Mouse (Mus musculus) liver, embryonic 15.5 days (tissue): ENCODE measurements around the gene Pgm2. TPM values are rescaled to one million over a fixed set of nuclear protein-coding genes. Genes with fewer than 3 reads are reported as not detected.
A peak's percentile ranks its signal among the peaks of the same experiment; 100 is the strongest.

ENCODE experiments used
- ATAC-seq: fragments of 200-750 bp; cut with Nextera tagmentation; 2 replicates; pipeline ENCODE4 v1.8.0; 2017; ENCODE audit warnings: moderate number of reproducible peaks, mild to moderate bottlenecking, moderate library complexity; ENCODE audit not compliant: insufficient read depth
- H3K27ac ChIP-seq: fragments of 300-500 bp; sonication (generic); replicated peaks from 2 replicates; pipeline ENCODE4 v1.5.1; 2015; ENCODE audit warnings: mild to moderate bottlenecking, inconsistent platforms
- H3K27me3 ChIP-seq: fragments of 300-500 bp; sonication (generic); 2 replicates; pipeline ENCODE4 v1.6.1; 2015; ENCODE audit warnings: mild to moderate bottlenecking, inconsistent platforms
- H3K36me3 ChIP-seq: fragments of 300-500 bp; sonication (generic); replicated peaks from 2 replicates; pipeline ENCODE4 v1.6.1; 2015; ENCODE audit warnings: moderate library complexity, mild to moderate bottlenecking, inconsistent platforms
- H3K4me1 ChIP-seq: fragments of 300-500 bp; sonication (generic); replicated peaks from 2 replicates; pipeline ENCODE4 v1.6.1; 2015; ENCODE audit warnings: inconsistent platforms
- H3K4me2 ChIP-seq: fragments of 300-500 bp; sonication (generic); 2 replicates; pipeline ENCODE4 v1.6.1; 2015; ENCODE audit warnings: moderate library complexity, mild to moderate bottlenecking, inconsistent platforms
- H3K4me3 ChIP-seq: fragments of 300-500 bp; sonication (generic); replicated peaks from 2 replicates; pipeline ENCODE4 v1.5.1; 2015; ENCODE audit warnings: mild to moderate bottlenecking, inconsistent platforms
- H3K9ac ChIP-seq: fragments of 300-500 bp; sonication (generic); 2 replicates; pipeline ENCODE4 v1.6.1; 2015; ENCODE audit warnings: moderate library complexity, mild to moderate bottlenecking, inconsistent platforms
- H3K9me3 ChIP-seq: fragments of 300-500 bp; sonication (generic); replicated peaks from 2 replicates; pipeline ENCODE4 v1.6.1; 2016; ENCODE audit warnings: inconsistent platforms
- WGBS: fragments of 180-500 bp; shearing (Covaris S2); methylation state at CpG from one replicate; pipeline ENCODE4 v1.1.7; 2015; ENCODE audit warnings: mixed read lengths; ENCODE audit not compliant: insufficient replicate concordance; 5-methylcytosine and 5-hydroxymethylcytosine counted together
- polyA plus RNA-seq: library from polyadenylated mRNA; unstranded; fragments of >200 nt; fragmentation: Nextera tagmentation; extraction: Ambion mirVana; gene quantifications from 2 replicates; pipeline ENCODE4 v1.2.1, GENCODE M21; 2015

The Pgm2 gene
- polyA plus RNA-seq, 1 experiment from 2014 or later: 16.8 TPM

DNA sequence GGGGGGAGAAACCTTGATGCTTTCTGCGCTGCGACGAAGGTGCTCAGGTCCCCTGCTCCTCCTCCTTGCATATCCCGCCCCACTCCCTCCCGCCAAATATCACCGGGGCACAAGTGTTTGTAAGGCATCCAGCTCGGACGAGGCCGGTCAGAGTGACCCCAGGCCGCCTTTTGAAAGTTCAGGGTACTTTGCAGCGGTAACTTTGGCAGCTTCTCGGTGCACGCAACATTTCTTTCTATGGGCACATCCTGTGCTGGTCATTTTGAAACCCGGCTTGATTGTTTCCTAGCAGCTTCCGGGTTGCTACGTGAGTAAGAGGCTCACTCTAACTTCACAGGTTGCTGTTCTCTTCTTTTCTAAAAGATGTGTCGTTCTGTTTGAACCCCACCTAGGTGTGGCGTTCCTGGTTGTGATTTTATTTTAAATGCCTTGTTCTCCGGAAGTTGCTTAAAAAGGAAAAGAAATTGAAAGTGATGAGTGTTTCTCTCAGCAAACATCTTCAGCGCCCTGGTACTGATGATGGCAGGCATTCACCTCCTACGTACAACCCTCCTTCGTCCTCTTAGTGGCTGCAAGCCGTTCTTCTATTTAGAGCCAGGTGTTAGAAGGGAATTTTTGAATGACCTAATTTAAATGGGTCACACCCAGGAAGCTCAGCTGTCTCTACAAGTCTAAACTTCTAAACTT, 68.1 kb downstream of the Pgm2 start:
- H3K9me3 ChIP-seq: no peaks in the 10 kb centered on the region
- peak overlapping the region; percentile 69 for H3K4me3 ChIP-seq
- H3K27me3 ChIP-seq: peaks cover 18% of the 10 kb centered on the region
- 2% methylated on average over 23 of the region's 23 CpGs for WGBS
- peak; percentile 7; the same call in 1 of the 2 replicates for ATAC-seq
- no peaks in the 10 kb centered on the region for H3K36me3 ChIP-seq
- peak overlapping the region; percentile 65 for H3K9ac ChIP-seq
- peaks cover 70% of the 10 kb centered on the region for H3K4me1 ChIP-seq
- peak overlapping the region; percentile 99 for H3K4me2 ChIP-seq
- H3K27ac ChIP-seq: peak overlapping the region; percentile 57

- H3K4me2 ChIP-seq: peak overlapping the region; percentile 99
- H3K4me3 ChIP-seq: peak overlapping the region; percentile 69
- no peaks in the 10 kb centered on the region for H3K36me3 ChIP-seq
- peaks cover 18% of the 10 kb centered on the region for H3K27me3 ChIP-seq
- 32% methylated on average over 3 of the region's 3 CpGs for WGBS
- no peaks in the 10 kb centered on the region for H3K9me3 ChIP-seq
- H3K9ac ChIP-seq: peak overlapping the region; percentile 65; the same call in 1 of the 2 replicates
- peak overlapping the region; percentile 57; the same call in 1 of the 2 replicates for H3K27ac ChIP-seq
- ATAC-seq: peak; percentile 53
- peaks cover 60% of the 10 kb centered on the region for H3K4me1 ChIP-seq
Observed at GRCm38 (mm10) chr5:64161917-64162316, 69.2 kb downstream of the Pgm2 start.

GRCm38 (mm10) chr5:64162582-64162981, 69.8 kb downstream of the Pgm2 start:
- H3K4me3 ChIP-seq: no peak overlapping the region
- H3K9ac ChIP-seq: no peak overlapping the region
- H3K4me2 ChIP-seq: peak overlapping the region; percentile 99; the same call in 1 of the 2 replicates
- H3K36me3 ChIP-seq: no peaks in the 10 kb centered on the region
- H3K27ac ChIP-seq: no peak overlapping the region
- H3K4me1 ChIP-seq: peaks cover 60% of the 10 kb centered on the region
- 77% methylated on average over 5 of the region's 5 CpGs for WGBS
- peaks cover 18% of the 10 kb centered on the region for H3K27me3 ChIP-seq
- H3K9me3 ChIP-seq: no peaks in the 10 kb centered on the region
- no peak for ATAC-seq

DNA sequence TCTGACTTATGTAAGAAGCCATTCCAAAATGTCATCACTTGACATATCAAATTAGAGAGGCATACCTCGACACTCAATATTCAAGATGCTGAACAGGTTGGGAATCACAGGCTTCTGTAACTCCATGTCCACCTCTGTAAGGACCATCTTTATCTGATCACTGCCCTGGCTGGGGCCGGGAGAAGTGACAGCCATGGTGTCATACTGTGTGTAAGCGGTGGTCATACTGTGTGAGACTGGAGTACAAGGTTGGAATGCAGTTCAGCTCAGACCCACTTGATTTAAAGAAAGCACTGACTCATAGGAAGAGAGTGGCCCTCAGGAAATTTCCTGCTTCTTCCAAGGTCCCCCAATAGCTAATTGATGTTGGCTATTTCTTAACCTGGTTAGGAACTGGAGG, 71.7 kb downstream of the Pgm2 start:
- H3K27ac ChIP-seq: no peak overlapping the region
- peaks cover 6% of the 10 kb centered on the region for H3K27me3 ChIP-seq
- ATAC-seq: no peak
- H3K4me1 ChIP-seq: peaks cover 54% of the 10 kb centered on the region
- no peaks in the 10 kb centered on the region for H3K36me3 ChIP-seq
- no peaks in the 10 kb centered on the region for H3K9me3 ChIP-seq
- no peak overlapping the region for H3K4me3 ChIP-seq
- no peak overlapping the region for H3K9ac ChIP-seq
- WGBS: 74% methylated on average over 3 of the region's 3 CpGs
- H3K4me2 ChIP-seq: no peak overlapping the region

DNA sequence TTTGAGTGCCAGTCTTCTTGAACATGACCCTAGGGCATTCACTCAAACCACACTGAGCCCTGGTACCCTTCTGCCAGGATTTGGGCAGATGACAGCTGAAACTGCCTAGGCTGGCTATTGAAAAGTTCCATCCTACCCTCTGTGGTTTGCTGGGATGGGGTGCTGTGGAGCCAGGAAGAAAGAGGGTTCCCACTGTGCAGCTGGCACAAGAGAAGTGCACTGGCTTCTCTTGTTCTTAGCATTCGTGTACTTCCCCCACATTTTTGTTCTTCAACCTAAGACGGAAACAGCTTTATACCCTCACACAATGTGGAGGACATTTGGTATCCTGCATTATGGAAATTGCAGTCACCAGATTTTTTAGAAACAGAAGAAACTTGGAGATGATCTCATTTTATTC, 73.1 kb downstream of the Pgm2 start:
- H3K4me2 ChIP-seq: no peak overlapping the region
- no peak overlapping the region for H3K27ac ChIP-seq
- H3K4me3 ChIP-seq: no peak overlapping the region
- no peaks in the 10 kb centered on the region for H3K36me3 ChIP-seq
- H3K27me3 ChIP-seq: no peaks in the 10 kb centered on the region
- ATAC-seq: no peak
- 66% methylated on average over 2 of the region's 2 CpGs for WGBS
- H3K4me1 ChIP-seq: peaks cover 42% of the 10 kb centered on the region
- no peak overlapping the region for H3K9ac ChIP-seq
- H3K9me3 ChIP-seq: no peaks in the 10 kb centered on the region

DNA sequence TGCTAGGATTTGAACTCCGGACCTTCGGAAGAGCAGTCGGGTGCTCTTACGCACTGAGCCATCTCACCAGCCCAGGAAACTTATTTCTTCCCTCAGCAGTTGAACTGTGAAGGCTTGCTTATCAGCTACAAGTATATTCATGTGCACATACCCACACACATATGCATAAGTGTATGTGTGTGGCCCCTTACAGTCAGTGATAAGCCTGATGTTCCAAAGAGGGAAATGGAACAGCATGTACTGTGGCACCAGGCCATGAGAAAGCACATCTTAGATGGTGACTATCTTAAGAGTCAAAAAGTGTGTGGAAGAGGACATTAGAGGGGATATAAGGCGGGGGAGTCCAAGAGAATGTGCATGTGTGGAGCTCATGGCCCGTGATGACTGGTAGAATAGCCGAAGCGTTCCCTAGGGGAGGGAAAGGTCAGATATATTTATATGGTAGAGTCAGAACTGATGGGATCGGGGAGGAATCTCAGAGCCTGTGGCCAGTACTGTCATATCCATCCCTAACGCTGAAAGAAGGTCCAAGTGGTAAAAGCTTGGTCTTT, 76.3 kb downstream of the Pgm2 start:
- peak; percentile 40; the same call in 1 of the 2 replicates for ATAC-seq
- no peak overlapping the region for H3K27ac ChIP-seq
- H3K9me3 ChIP-seq: no peaks in the 10 kb centered on the region
- no peak overlapping the region for H3K9ac ChIP-seq
- no peak overlapping the region for H3K4me2 ChIP-seq
- 0 out of 2 replicates have a peak, but pooled peaks cover 6% of the 10 kb centered on the region for H3K36me3 ChIP-seq
- peaks cover 14% of the 10 kb centered on the region; the same call in 1 of the 2 replicates for H3K4me1 ChIP-seq
- 76% methylated on average over 10 of the region's 10 CpGs for WGBS
- H3K27me3 ChIP-seq: no peaks in the 10 kb centered on the region
- no peak overlapping the region for H3K4me3 ChIP-seq

DNA sequence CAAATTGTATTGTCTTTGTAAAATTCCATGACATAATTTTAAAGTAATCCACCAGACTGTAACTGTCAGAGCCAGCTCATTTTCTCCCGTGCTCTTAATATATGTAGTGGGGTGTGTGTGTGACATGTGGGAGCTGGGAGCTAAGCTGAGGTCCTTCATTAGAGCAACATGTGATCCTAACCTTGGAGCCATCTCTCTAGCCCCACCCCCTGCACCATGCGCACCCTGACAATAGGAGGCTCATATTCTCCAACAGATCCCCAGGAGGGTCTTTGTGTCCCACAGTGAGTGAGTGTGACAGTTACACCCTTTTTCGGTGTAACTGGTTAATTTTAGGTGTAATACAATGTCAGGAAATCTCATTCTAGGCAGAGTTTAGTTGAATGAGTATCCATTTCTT, 80.1 kb downstream of the Pgm2 start:
- peaks cover 14% of the 10 kb centered on the region; the same call in 1 of the 2 replicates for H3K4me1 ChIP-seq
- WGBS: 75% methylated on average over 3 of the region's 3 CpGs
- H3K4me2 ChIP-seq: no peak overlapping the region
- no peak overlapping the region for H3K27ac ChIP-seq
- H3K9me3 ChIP-seq: no peaks in the 10 kb centered on the region
- ATAC-seq: no peak
- no peaks in the 10 kb centered on the region for H3K27me3 ChIP-seq
- H3K36me3 ChIP-seq: 0 out of 2 replicates have a peak, but pooled peaks cover 6% of the 10 kb centered on the region
- H3K4me3 ChIP-seq: no peak overlapping the region
- no peak overlapping the region for H3K9ac ChIP-seq

- H3K27ac ChIP-seq: no peak overlapping the region
- no peak overlapping the region for H3K4me3 ChIP-seq
- ATAC-seq: no peak
- peaks cover 13% of the 10 kb centered on the region; the same call in 1 of the 2 replicates for H3K4me1 ChIP-seq
- 75% methylated on average over 16 of the region's 16 CpGs for WGBS
- no peaks in the 10 kb centered on the region for H3K9me3 ChIP-seq
- no peaks in the 10 kb centered on the region for H3K27me3 ChIP-seq
- no peak overlapping the region for H3K4me2 ChIP-seq
- no peak overlapping the region for H3K9ac ChIP-seq
- H3K36me3 ChIP-seq: 0 out of 2 replicates have a peak, but pooled peaks cover 6% of the 10 kb centered on the region
Observed at GRCm38 (mm10) chr5:64173302-64173701, 80.6 kb downstream of the Pgm2 start.

GRCm38 (mm10) chr5:64174429-64174935, 81.7 kb downstream of the Pgm2 start:
- Histone ChIP-seq H3K27me3 (no peaks in the 10 kb centered on the region), H3K27ac (no peak overlapping the region), H3K4me2 (no peak overlapping the region), H3K4me3 (no peak overlapping the region), H3K9me3 (no peaks in the 10 kb centered on the region), H3K9ac (no peak overlapping the region), H3K4me1 (peaks cover 7% of the 10 kb centered on the region; the same call in 1 of the 2 replicates), H3K36me3 (0 out of 2 replicates have a peak, but pooled peaks cover 6% of the 10 kb centered on the region)
- no peak for ATAC-seq
- WGBS: 57% methylated on average over 5 of the region's 5 CpGs
